Mouse (Mus musculus): ENCODE measurements at regions not wholly inside any gene's neighbourhood (a gene's known extent, or its start where the extent isn't known, plus 50 kb on each side); places are given as distances from the start of the nearest gene placed in this dataset.
"Not testable (repeated sequence)": the region's sequence is repeated elsewhere in the genome, so short reads cannot be mapped to it uniquely, and the experiment has no call there.

DNA sequence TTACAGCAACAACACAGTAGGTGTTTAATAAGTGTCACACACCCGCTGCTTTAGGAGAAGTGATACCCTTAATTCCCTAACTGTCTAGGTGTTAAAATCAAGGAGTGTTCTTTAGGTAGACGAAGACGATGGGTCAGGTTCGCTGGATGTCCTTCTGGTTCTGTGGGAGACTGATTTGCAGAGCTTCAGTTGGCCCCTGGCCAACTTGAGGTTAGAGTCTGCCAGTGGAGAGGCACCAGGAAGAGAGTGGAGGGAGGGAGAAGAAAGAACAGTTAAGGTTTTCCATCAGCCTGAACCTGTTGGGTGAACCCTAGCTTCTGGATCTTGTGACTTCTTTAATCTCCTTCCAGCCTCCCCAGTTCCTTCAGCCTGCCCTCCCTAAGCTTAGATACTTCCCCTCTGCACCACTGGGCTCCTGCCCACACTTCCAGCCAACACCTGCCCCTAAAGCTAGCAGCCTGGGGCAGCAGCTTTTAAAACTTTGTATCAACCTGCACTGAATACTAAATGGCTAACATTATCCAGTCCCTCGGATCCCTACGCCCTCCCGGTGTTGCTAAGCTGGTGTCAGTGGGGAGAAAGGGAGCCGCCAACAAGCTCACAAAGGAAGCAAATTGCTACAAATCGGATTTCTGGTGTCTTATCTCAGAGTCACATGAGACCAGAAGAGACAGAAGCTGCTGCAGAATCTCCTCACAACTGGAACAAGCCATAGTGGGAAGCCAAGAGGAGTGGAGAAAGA, 62.1 kb upstream of the Adgrl1 start:
- 54% methylated on average over 9 of the region's 9 CpGs for WGBS
- no peak for ATAC-seq (ENCODE audit: low FRiP score)
- Histone ChIP-seq H3K4me1 (peaks cover 7% of the 10 kb centered on the region; the same call in 1 of the 2 replicates), H3K27ac (no peak overlapping the region), H3K27me3 (no peaks in the 10 kb centered on the region; the same call in 1 of the 2 replicates), H3K9me3 (no peaks in the 10 kb centered on the region), H3K9ac (no peak overlapping the region), H3K4me3 (replicated peaks) (no peak overlapping the region), H3K36me3 (replicated peaks) (no peaks in the 10 kb centered on the region), H3K4me2 (no peak overlapping the region)

GRCm38 (mm10) chr8:83829851-83830250, 70.1 kb upstream of the Adgrl1 start:
- no peaks in the 10 kb centered on the region for H3K4me1 ChIP-seq
- no peak overlapping the region for H3K27ac ChIP-seq
- H3K27me3 ChIP-seq: peaks cover 9% of the 10 kb centered on the region; the same call in 1 of the 2 replicates
- H3K4me2 ChIP-seq: no peak overlapping the region
- H3K9ac ChIP-seq: no peak overlapping the region
- 74% methylated on average over 2 of the region's 2 CpGs for WGBS
- no peak overlapping the region for H3K4me3 ChIP-seq (replicated peaks)
- ATAC-seq (ENCODE audit: low FRiP score): no peak
- no peaks in the 10 kb centered on the region for H3K9me3 ChIP-seq
- no peaks in the 10 kb centered on the region for H3K36me3 ChIP-seq (replicated peaks)

DNA sequence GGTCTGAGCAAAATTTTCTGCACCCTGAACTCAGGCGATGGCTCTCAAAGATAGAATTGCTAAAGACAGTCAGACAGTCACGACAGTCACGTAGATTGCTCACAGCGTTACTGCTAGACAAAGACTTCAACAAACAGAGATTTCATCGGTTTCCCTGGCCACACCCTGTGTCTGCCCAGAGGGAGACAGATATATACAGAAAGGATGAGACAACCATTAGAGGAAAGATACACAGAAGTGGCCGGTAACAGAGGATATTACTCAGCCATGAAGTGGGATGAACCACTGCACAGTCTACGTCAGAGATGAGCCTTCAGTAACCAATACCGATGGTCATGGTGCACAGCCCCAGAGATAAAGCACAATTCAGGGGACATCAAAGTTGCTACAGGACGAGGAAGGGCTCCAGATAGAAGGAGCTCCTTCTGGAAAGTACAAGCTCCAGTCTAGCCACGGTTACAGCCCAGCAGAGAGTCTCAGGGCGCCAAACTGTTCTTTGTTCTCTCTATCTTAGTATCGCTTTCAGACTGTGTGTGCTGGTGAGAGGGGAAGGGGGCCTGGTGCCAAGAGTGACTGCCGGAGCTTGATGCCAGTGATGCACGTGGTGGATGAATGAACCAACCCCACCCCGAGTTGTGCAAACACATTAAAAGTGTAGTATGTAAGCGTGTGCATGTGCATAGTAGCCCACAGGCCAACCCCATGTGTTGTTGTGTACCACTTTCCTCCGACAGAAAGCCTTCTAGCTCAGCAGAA, 74.8 kb upstream of the Adgrl1 start:
- H3K4me3 ChIP-seq (replicated peaks): no peak overlapping the region
- H3K27me3 ChIP-seq: peaks cover under 1% of the 10 kb centered on the region; the same call in 1 of the 2 replicates
- WGBS: 86% methylated on average over 17 of the region's 17 CpGs
- no peak overlapping the region for H3K27ac ChIP-seq
- H3K4me2 ChIP-seq: no peak overlapping the region
- H3K9ac ChIP-seq: no peak overlapping the region
- H3K9me3 ChIP-seq: no peaks in the 10 kb centered on the region
- no peaks in the 10 kb centered on the region for H3K4me1 ChIP-seq
- no peak for ATAC-seq (ENCODE audit: low FRiP score)
- no peaks in the 10 kb centered on the region for H3K36me3 ChIP-seq (replicated peaks)

DNA sequence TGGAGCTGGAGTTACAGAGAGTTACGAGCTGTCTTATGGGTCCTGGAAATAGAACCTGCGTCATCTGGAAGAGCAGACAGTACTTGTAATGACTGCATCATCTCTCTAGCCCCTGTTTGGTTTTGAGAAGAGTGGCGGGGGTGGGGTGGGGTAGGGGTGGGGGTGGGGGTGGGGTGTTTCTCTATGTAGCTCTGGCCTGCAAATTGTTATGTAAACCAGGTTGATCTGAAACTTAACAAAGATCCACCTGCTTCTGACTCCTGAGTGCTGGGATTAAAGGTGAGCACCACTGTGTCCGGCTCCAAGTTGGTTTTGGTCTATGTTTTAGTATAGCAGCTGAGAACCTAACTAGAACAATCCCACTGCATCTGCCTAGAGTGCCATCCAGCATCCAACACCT, 78.0 kb upstream of the Adgre5 start:
- Histone ChIP-seq H3K27me3 (no peaks in the 10 kb centered on the region), H3K4me3 (replicated peaks) (no peak overlapping the region), H3K9me3 (no peaks in the 10 kb centered on the region), H3K4me2 (no peak overlapping the region), H3K4me1 (no peaks in the 10 kb centered on the region), H3K27ac (no peak overlapping the region), H3K36me3 (replicated peaks) (no peaks in the 10 kb centered on the region), H3K9ac (no peak overlapping the region)
- 84% methylated on average over 4 of the region's 4 CpGs for WGBS
- no peak for ATAC-seq (ENCODE audit: low FRiP score)

- Histone ChIP-seq H3K9ac (no peak overlapping the region), H3K27me3 (no peaks in the 10 kb centered on the region), H3K4me3 (replicated peaks) (no peak overlapping the region), H3K36me3 (replicated peaks) (no peaks in the 10 kb centered on the region), H3K4me1 (no peaks in the 10 kb centered on the region), H3K27ac (no peak overlapping the region), H3K9me3 (no peaks in the 10 kb centered on the region), H3K4me2 (no peak overlapping the region)
- 84% methylated on average over 2 of the region's 2 CpGs for WGBS
- no peak for ATAC-seq (ENCODE audit: low FRiP score)
Measured at GRCm38 (mm10) chr8:83810651-83811050, 69.5 kb upstream of the Adgre5 start.

DNA sequence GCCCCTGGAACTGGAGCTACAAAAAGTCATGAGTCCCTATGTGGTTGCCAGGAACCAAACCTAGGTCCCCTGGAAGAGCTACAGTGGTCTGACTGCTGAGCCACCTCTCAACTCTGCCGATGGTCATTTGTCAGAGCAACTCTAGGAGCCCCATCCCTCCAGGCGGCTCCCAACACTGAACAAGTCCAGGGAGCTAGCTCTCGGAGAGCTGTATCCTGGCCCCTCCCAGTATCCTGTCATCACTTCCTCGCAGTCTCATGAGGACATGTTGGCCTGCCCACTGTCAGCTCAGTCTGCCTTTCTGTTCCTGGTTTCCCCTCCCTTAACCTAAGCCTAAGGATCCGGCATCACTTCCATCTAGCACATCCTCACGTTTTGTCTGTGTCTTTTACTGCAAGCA, 64.5 kb upstream of the Adgre5 start:
- WGBS: 75% methylated on average over 6 of the region's 6 CpGs
- Histone ChIP-seq H3K4me1 (no peaks in the 10 kb centered on the region; the same call in 1 of the 2 replicates), H3K27ac (no peak overlapping the region), H3K9me3 (no peaks in the 10 kb centered on the region), H3K36me3 (replicated peaks) (no peaks in the 10 kb centered on the region), H3K9ac (no peak overlapping the region), H3K4me3 (replicated peaks) (no peak overlapping the region), H3K27me3 (no peaks in the 10 kb centered on the region), H3K4me2 (no peak overlapping the region)
- no peak for ATAC-seq (ENCODE audit: low FRiP score)

- H3K9me3 ChIP-seq; ATAC-seq (ENCODE audit: low FRiP score); H3K27me3 ChIP-seq; H3K4me1 ChIP-seq; H3K4me3 ChIP-seq (replicated peaks); H3K4me2 ChIP-seq; H3K36me3 ChIP-seq (replicated peaks); H3K9ac ChIP-seq; H3K27ac ChIP-seq: not testable (repeated sequence)
- WGBS: 41% methylated on average over 1 of the region's 1 CpGs
Measured at GRCm38 (mm10) chr8:83803312-83803711, 62.2 kb upstream of the Adgre5 start.

- Histone ChIP-seq H3K4me1 (no peaks in the 10 kb centered on the region; the same call in 1 of the 2 replicates), H3K4me3 (replicated peaks) (no peak overlapping the region), H3K9ac (no peak overlapping the region), H3K4me2 (no peak overlapping the region), H3K27ac (no peak overlapping the region), H3K27me3 (no peaks in the 10 kb centered on the region), H3K36me3 (replicated peaks) (no peaks in the 10 kb centered on the region), H3K9me3 (no peaks in the 10 kb centered on the region)
- WGBS: 52% methylated on average over 3 of the region's 3 CpGs
- no peak for ATAC-seq (ENCODE audit: low FRiP score)
Measured at GRCm38 (mm10) chr8:83802506-83802905, 61.4 kb upstream of the Adgre5 start.

DNA sequence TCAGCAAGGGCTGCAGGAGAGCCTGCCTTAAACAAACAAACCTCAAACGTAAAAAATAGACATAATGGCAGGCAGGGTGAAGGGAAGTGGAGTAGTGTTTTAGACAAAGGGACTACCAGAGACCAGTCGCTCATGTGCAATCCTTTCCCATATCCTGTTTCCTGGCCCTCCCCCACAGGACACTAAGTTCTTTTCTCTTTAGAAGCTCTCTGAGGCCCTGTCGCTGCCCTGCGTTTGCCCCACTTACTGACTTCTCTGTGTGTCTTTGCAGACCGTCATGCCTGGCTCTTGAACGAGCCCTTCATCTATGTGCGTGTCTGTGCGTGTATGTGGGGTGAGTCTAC, 58.5 kb upstream of the Adgre5 start:
- no peak overlapping the region for H3K4me2 ChIP-seq
- no peak overlapping the region for H3K9ac ChIP-seq
- H3K36me3 ChIP-seq (replicated peaks): no peaks in the 10 kb centered on the region
- 81% methylated on average over 8 of the region's 8 CpGs for WGBS
- no peaks in the 10 kb centered on the region; the same call in 1 of the 2 replicates for H3K4me1 ChIP-seq
- H3K9me3 ChIP-seq: no peaks in the 10 kb centered on the region
- H3K27me3 ChIP-seq: no peaks in the 10 kb centered on the region
- no peak overlapping the region for H3K4me3 ChIP-seq (replicated peaks)
- H3K27ac ChIP-seq: 0 out of 2 replicates have a peak overlapping the region, but pooled peaks have one; percentile 15
- no peak for ATAC-seq (ENCODE audit: low FRiP score)

DNA sequence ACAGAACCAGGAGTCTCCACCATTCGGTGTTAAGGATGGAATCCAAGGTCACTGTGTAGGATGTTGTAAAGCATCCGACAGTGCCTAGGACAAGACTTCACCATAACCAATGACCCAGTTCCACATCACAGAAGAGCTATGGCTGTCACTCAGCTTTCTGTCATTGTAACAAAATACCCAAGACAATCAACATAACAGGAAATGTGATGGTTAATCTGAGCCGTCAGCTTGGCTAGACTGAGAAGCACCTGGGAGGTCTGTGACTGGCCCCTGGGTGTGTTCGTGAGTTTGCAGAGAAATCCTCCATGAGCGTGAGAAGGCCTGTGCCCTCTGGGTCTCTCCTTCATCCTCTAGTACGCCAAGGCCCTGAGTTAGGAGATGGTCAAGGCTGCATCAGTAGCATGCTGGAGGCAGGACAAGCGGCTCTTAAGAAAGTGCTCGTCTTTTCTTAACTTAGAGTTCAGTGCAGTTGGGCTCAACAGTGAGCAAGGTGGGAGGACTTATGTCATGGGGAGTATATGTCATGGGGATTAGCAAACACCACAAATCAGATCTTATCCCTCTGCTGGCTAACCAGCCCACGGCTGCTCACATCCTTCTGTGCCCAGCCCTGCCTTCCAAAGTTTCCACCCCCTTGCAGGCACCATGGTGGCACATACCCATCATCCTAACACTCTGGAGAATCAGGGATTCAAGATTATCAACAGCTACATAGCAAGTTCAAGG, 57.9 kb upstream of the Adgre5 start:
- Histone ChIP-seq H3K9me3 (no peaks in the 10 kb centered on the region), H3K9ac (no peak overlapping the region), H3K27ac (no peak overlapping the region), H3K4me3 (replicated peaks) (no peak overlapping the region), H3K36me3 (replicated peaks) (no peaks in the 10 kb centered on the region), H3K4me2 (no peak overlapping the region), H3K27me3 (no peaks in the 10 kb centered on the region), H3K4me1 (peaks cover under 1% of the 10 kb centered on the region; the same call in 1 of the 2 replicates)
- ATAC-seq (ENCODE audit: low FRiP score): no peak
- 87% methylated on average over 9 of the region's 9 CpGs for WGBS

DNA sequence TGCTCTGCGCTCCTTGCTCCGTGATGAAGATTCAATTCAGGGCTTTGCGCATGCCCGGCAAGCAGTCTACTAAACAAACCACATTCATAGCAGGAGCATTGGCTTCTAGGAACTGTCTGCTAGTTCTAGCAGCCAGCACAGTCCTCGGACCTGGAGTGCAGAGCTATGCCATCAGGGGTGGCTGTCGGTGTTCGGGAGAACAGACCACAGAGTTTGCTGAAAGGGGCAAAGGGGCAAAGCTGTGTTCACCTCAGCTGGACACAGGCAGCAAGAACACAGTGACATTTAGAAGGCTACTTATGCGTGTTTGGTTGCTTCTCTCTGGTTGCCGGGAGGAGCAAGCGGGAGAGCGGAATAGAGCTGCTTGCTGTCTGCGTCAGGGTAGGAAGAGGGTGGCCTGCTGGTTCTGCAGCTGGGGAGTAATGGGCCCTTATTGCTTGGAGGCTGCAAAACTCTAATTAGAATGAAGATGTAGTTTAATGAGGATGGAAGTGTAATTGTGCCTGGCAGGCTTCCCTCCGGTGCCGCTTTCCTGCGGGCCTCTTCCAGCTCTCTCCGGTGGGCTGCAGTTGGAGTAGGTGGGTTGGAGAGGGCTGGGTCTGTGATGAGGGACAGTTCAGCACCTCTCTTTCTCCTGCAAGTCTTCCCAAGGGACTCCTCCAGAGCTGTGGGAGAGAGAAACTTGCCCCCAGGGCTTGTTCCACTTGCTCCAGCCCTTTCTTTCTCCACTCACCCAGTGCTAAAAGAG, 52.5 kb upstream of the Adgre5 start:
- no peak overlapping the region for H3K4me3 ChIP-seq (replicated peaks)
- no peaks in the 10 kb centered on the region for H3K9me3 ChIP-seq
- no peak overlapping the region for H3K4me2 ChIP-seq
- H3K36me3 ChIP-seq (replicated peaks): no peaks in the 10 kb centered on the region
- no peak overlapping the region for H3K9ac ChIP-seq
- H3K27ac ChIP-seq: no peak overlapping the region
- H3K27me3 ChIP-seq: 0 out of 2 replicates have a peak, but pooled peaks cover 4% of the 10 kb centered on the region
- no peak for ATAC-seq (ENCODE audit: low FRiP score)
- H3K4me1 ChIP-seq: peaks cover 8% of the 10 kb centered on the region; the same call in 1 of the 2 replicates
- WGBS: 63% methylated on average over 16 of the region's 16 CpGs
